Mouse (Mus musculus) frontal cortex, postnatal 10 days (tissue): ENCODE measurements around the gene Tra2a.
"Not testable (repeated sequence)": the region's sequence is repeated elsewhere in the genome, so short reads cannot be mapped to it uniquely, and the experiment has no call there.

Source experiments
- DNase-seq, 2 experiments: peaks; one replicate each; pipeline ENCODE4 v3.0.0; 2022; ENCODE audit warnings: low spot score in 2 of 2, mixed read lengths in 1 of 2

Tra2a gene

DNA sequence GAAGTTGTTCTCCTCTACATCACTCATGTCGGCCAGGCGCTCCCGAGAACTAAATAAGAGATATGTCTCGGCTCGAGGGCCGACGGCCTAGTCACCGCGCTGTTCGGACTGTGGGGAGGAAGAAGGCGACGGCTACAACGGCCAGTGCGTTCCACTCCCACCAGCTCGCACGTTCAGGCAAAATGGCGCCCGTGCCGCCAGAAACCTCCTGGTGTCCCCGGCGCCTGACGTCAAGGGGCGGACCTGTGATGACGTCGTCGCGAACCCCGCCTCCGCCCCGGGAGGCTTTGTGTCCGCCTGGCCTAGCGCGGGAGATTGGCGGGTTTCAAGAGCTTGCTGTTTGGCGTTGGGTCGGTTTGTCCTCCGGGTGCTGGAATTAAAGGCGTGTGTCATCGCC lies at the start of gene Tra2a:
TSS of gene Tra2a (minus strand) at position 187 of the 397 bp plus-strand sequence.
- DNase-seq = peak; percentile 90 to 97

DNA sequence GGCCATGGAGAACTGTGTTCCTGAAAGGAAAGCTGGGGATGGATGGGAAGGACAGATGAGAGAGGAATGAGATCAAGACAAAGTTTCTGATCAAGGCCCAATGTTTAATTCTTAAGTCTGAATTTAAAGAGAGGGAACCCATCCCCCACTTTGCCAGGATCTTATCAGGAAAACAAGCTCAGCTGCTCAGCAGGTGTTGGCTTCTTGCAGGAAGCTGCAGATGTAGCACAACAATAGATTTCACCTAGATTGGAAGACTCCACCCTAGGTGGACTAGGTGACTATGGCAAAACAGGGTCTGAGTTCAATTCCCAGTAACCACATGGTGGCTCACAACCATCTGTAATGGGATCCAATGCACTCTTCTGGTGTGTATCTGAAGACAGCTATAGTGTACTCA lies 34.5 kb upstream of the Tra2a start:
- no peak for DNase-seq

DNA sequence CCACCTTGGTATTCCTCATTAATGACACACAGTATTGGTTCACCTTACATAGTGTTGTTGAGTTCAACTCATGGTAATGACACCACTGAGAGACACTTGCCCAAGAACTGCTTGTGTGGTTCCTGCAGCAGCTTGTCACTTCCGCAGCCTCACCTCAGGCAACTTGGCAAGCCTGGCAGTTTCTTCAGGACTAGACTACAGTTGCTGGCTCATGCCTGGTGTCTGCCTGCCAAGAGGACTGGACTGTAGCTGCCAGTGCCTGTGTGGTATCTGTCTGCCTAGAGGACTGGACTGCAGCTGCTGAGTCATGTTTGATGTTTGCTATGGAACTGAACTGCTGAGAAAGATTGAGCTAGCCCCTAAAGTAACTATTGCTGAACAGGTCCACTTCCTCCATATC lies 18.3 kb upstream of the Tra2a start:
- no peak for DNase-seq

GRCm38 (mm10) chr6:49280942-49281341 lies 17.1 kb upstream of the Tra2a start:
- no peak for DNase-seq

GRCm38 (mm10) chr6:49275296-49275695 lies 11.5 kb upstream of the Tra2a start:
- DNase-seq = no peak

GRCm38 (mm10) chr6:49274416-49275091 lies 10.7 kb upstream of the Tra2a start:
- no peak for DNase-seq

DNA sequence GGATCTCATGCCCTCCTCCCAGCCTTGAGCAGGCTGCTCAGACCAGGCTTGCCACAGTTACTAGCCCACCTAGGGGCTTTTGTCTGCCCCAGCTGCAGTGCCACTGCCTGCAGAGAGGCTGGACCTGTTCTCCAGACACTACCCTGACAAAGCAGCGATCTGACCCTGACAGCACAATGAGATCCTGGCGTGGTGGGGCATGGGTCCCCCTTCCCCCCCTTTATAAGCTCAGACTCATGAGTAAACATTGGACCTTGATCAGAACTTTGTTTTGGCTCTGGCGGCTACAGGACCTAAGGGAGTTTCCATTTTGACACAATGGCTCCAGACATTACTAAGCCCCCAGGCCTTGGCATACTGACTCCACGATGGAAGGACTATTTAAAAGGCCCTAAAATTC lies 10.1 kb upstream of the Tra2a start:
- DNase-seq = no peak

DNA sequence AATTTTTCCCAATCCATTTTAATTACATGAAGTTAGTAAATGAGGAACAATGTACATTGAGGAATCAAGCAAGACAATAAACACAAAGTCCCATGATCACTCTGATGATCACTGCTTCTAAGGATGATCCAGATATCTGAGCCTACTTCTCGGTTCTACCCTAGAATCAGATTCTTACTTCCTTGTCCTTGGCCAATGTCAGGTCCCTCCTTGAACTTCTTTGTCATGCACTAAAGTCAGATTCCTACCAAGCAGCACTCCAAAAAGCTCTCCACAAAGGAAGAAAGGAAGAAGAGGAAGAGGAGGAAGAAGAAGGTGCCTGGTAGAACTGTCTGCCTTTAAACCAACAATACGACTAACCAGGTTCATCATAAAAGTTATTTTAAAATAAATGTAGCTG lies 9.0 kb upstream of the Tra2a start:
- no peak for DNase-seq

DNA sequence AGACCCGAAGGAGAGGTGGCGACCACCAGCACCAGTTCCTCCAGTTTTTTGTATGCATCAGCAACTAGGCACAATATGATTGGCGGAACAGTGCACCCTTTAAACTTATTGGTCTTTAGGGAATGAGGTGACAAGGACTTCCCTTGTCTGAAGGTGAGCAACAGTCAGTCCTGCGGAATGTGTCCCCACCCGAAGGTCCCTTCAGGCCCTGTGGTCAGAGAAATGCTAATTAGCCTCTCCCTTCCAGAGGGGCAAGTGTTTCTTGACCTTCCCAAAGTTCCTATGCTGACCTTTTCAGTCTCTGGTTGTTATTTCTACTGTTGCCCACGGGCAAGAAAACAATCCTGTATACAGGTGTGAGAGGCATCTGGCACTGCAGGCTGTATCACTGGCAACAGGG lies 8.0 kb upstream of the Tra2a start:
- DNase-seq = no peak

DNA sequence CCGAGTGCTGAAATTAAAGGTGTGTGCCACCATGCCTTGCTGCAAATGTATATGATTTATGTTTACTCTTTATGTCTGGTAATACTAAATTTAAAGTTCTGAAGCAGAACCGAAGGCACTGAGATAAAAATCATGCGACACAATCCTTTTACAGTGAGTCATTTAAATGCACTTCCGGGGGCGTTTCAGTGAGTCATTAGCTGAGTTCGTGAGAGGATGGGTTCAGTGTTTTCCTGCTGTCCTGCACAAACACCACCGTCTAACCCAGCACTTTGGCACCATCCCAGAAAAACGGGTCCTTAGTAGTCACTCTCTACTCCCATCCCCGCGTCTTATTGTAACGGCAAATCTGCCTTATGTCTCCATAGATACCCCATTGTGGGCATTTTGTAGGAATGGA lies 6.1 kb upstream of the Tra2a start:
- no peak for DNase-seq

GRCm38 (mm10) chr6:49269200-49269599 lies 5.4 kb upstream of the Tra2a start:
- peak; percentile 39 to 75 for DNase-seq

GRCm38 (mm10) chr6:49267686-49268085 lies 3.9 kb upstream of the Tra2a start:
- DNase-seq = no peak

- not testable (repeated sequence) for DNase-seq
These were observed 1.4 kb upstream of the Tra2a start for GRCm38 (mm10) chr6:49265207-49265606.

DNA sequence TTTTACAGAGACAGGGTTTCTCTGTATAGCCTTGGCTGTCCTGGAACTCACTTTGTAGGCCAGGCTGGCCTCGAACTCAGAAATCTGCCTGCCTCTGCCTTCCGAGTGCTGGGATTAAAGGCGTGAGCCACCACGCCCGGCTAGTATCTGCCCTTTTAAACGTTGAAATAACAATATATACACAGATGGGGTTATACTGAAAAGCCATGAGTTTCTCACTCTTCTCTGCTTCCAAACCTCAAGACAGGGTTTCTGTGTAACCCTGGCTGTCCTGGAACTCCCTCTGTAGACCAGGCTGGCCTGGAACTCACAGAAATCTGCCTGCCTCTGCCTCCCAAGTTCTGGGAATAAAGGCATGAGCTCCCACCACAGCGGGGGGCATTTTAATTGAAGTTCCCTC lies 613 bp upstream of the Tra2a start:
- DNase-seq = not testable (repeated sequence)

DNA sequence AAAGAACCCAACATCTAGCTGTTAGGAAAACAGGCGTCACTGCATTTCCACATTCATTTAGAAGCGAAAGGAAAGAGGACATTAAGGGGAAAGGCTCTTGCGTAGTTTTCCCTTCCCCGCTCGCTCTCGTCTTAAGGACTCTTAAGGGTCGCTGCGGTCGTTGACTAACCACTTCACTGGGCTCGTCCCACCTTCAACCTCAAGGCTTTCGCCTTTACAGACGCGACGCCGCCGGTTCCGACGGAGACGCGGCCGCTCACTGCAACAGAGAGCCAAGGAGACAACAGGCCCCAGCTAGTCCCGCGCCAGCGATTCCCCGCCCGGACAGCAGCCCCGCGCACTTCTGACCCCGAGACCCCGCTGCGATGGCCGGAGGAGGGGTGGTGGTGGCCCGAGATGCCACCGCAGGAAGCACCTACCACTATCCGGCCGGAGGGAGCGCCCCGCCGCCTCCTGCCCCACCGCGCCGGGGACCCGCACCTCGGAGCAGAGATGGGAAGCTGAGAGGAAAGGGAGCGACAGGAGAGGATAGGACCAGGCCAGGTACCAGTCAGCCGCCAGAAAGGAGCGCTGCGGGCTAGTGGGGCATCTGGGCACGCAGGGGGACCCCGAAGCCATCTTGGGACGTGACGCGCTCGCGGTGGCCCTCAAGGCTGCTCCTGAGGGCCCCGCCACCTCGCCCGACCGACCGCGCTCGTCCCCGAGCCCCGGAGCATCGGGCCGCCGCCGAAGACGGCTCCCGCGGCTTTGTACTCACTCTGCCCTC lies 569 bp downstream of the Tra2a start:
- peak; percentile 41 to 42 for DNase-seq

DNA sequence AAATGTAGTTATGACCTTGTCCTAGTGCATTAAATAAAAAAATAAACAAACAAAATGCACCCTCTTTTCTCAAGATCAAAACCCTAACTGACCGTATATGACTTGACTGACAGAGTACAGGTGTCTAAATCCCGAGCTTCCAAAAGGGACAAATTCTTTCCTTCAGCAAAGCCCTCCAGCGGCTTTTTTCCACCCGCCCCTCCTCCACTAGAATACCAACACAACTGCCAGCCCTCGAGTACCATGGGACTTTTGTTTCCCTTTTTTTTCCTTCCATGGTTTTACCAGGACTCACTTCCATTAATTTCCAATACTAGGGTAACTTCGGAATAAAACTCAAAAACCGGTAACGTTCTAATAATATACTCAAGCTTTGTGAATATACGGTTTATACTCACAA lies 1.4 kb downstream of the Tra2a start:
- DNase-seq = no peak

DNA sequence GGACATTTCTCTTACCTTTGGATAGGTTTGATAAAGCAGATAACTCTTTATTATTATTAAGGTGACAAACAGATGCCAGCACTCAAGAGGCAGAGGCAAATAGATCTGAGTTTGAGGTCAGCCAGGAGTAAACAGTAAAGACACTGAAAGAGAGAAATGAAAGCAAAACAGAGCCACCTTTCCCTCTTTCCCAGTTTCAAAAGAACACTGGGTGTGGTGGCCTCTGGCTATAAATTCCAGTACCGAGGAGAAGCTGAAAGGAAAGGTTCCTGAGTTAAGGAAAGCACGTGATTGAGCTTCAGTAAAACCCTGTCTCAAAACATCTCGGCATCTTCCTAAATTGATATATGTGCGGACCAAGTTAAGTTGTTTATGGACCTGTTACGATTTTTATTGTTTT lies 4.1 kb downstream of the Tra2a start:
- no peak for DNase-seq

DNA sequence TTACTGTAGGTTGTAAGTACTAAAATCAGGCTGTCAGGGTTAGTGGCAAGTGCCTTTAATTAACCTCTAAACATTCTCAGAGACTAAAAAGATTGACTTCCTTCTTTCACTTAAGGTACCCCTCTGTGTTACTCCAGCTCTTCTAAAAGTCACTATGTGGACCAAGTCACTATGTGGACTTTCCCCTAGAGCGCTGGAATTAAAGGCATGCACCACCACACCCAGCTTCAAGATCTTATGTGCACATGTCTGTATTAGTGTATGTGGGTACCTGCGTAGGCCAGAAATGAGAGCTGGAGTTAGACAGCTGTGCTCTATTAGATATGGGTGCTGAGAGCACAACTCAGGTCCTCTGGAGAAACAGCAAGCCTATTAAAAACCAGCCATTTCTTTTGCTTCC lies 6.0 kb downstream of the Tra2a start:
- DNase-seq = no peak

DNA sequence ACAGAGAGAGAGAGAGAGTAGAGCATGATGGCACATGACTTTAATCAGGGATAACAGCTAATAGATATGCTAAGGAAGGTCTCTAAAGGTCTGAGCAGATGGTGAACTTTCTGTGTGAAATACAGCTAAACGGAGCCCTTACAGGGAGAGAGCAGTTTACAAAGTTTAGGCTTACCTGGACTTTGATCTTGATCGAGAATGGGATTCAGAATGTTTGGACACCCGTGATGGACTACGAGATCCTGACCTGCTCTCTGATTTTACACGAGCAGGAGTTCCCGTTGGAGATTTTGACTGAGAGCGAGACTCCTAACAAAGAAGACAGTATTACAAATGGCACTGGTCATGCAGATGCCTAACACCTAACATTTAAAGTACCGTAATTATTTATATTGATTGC lies 11.6 kb downstream of the Tra2a start:
- DNase-seq = no peak

- DNase-seq = no peak
These were observed 12.6 kb downstream of the Tra2a start for GRCm38 (mm10) chr6:49251199-49251598.

DNA sequence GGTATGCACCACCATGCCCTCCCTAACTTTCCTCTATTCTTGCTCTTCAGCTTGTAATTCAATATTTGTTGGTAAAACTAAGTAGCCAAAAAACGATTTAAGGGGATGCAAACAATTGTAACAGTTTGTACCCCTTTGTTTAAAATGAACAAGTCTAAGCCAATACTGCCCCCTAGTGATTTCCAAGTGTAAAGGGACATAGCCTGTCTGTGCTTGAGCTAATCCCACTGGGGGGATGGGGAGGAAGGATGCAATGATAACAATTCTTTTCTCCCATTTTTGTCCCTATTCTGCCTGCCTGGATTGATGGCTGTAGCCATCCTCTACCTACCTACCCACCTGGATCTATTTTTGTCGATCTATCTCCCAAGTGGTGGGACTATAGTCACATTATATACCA lies 16.6 kb downstream of the Tra2a start:
- DNase-seq = no peak

DNA sequence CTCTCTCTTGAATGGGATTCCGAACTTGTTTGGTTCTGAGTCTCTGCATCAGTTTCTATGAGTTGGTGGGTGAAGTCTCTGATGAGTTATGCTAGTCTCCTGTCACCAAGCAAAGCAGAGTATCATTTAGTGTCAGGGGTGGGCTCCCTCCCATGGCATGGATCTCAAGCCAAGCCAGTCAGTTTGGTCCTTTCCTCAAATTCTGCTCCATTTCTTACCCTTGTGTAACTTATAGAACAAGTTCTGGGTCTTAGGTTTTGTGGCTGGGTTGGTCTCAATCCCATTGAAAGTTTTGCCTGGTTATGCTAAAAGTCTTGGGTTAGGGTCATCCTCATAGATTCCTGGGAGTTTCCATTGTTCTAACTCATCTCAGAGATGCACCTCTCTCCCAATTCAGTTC lies 21.5 kb downstream of the Tra2a start:
- DNase-seq = no peak

GRCm38 (mm10) chr6:49241562-49241961 lies 22.3 kb downstream of the Tra2a start:
- DNase-seq = no peak
